Mouse (Mus musculus) 3134 (cell line): ENCODE measurements around the gene Sobp.

Experiments
- DNase-seq: peaks from one replicate; pipeline ENCODE4 v3.0.0-alpha.2; 2011; ENCODE audit warnings: low spot score; ENCODE audit not compliant: insufficient read length; ENCODE audit errors: extremely low read depth

Sobp gene

GRCm38 (mm10) chr10:43090040-43090439 is 84.3 kb downstream of the Sobp start:
- DNase-seq: no peak

GRCm38 (mm10) chr10:43087421-43087820 is 86.9 kb downstream of the Sobp start:
- DNase-seq: no peak

- DNase-seq: no peak
Observed at GRCm38 (mm10) chr10:43086888-43087287, 87.4 kb downstream of the Sobp start.

GRCm38 (mm10) chr10:43084087-43084366 is 90.3 kb downstream of the Sobp start:
- no peak for DNase-seq

- DNase-seq: no peak
Observed at GRCm38 (mm10) chr10:43083288-43084086, 90.8 kb downstream of the Sobp start.

DNA sequence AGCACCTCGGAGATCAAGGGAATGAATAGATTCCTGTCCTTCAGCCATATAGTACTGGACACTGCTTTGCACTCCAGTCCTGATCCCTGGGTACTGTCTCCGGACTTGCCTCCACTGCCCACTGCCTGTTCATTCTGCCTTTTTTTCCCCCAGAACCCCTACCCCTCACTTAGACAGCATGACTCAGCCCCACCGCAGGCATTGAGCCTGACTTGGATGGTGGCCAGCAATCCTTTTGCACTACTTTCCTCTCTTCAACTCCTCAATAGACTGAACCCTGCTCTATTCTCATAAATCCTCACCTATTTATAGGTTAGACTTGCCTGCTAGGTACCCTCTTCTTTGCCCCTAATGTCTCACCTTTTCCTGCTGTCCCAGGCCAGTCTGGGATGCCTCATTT is 93.0 kb downstream of the Sobp start:
- DNase-seq: no peak

DNA sequence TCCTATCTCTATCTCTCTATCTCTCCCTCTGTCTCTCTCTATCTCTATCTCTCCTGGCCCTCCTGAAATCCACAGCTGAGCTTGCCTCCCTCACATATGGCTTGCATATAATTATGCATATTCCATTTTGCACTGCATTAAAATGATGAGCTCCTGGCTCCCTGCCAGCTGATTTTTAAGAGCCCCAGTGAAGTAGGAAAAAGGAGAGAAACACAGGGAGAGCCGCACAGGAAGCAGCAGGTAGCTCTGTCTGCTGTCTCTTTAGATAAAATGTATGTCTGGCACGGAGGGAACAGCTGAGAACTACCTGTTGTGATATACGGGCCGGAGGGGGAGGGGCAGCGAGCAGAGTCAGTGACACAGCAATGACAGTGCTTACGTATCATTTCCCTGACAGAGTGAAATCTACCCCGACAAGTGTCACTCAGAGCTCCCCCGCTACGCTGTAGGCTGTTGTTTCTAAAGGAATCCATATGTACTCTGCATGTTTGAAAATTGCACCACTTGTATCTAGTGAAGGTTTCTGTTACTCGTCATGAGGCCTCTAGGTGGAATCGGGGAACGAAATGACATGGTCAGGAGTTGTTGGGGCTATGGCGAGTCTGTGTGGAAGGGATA is 98.7 kb downstream of the Sobp start:
- no peak for DNase-seq

- DNase-seq: no peak
Observed at GRCm38 (mm10) chr10:43073281-43073680, 101.0 kb downstream of the Sobp start.

- no peak for DNase-seq
Observed at GRCm38 (mm10) chr10:43070893-43071292, 103.4 kb downstream of the Sobp start.

- DNase-seq: no peak
Observed at GRCm38 (mm10) chr10:43065331-43065730, 109.0 kb downstream of the Sobp start.

DNA sequence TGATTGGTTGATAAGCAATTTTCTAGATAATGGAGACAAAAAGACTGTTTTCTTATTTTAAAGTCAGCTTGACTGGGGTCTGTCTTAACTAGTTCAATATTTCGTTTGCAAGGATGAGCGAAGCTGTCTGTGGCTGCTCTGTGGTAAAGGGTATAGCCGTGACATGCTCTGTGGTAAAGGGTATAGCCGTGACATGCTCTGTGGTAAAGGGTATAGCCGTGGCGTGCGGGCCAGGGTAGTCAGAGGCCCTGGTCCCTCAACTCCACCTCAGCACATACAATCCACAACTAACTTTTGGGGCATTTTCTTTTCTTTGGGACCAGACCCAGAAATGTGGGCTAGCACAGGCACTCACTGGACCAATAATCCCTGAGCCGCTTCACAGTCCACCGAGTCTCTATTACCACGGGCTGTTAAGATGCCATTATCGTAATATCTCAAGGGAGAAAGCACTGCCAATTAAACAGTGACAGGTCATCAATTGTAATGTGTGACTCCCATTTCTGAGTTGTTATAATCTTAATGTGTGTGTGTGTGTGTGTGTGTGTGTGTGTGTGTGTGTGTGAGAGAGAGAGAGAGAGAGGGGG is 112.7 kb downstream of the Sobp start:
- no peak for DNase-seq

- DNase-seq: no peak
Observed at GRCm38 (mm10) chr10:43055405-43055804, 118.9 kb downstream of the Sobp start.

DNA sequence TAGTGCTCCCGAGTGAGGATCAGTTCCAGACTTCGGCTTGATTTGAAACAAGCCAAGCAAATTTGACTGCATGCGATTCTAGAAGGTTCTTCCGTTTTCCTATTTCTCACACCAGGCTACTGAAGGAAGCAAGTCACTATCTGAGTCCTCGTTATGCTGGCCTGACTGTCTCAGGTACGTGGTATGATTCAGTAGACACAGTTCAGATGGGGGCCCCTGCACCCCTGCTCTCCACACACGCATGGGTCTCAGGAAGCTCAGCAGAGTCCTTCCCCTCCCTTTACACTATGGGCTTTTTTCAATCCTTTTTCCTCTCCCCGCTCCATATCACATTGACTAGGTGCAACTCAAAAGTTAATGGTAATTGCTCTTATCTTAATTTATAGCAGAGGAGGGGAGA is 119.6 kb downstream of the Sobp start:
- DNase-seq: no peak

DNA sequence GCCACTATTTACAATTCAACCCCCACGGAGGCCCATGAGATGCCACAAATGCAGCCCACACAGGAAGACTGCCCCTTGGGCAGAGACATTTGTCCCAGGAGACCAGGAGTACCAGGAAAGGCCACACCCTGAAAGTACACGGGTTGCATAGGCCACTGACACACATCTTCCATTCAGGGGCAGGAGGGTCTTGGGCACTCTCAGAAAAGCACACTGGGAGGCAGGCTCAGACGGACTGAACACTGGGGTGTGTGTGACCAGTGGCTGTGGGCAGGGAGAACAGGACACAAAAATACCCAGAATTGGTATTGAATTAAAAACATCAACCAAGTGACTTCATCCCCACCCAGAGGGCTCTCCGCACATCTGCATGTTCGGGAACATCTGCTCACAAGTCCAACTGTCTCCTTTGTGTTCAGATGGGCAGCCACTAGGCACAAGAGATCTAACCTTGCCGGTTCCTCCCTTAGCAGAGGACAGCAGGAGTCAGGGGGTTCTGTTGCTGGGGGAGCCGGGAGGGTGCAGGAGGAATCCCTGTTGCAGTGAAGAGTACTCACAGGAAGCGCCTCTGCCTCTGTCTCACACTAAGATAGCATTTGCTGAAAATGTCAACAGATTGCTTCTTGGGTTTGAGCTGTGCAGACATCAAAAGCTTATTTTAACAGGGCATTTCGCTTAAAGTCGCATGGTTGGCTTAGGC is 120.3 kb downstream of the Sobp start:
- DNase-seq: no peak

- no peak for DNase-seq
Observed at GRCm38 (mm10) chr10:43052462-43052861, 121.9 kb downstream of the Sobp start.

- no peak for DNase-seq
Observed at GRCm38 (mm10) chr10:43047804-43048348, 126.5 kb downstream of the Sobp start.

DNA sequence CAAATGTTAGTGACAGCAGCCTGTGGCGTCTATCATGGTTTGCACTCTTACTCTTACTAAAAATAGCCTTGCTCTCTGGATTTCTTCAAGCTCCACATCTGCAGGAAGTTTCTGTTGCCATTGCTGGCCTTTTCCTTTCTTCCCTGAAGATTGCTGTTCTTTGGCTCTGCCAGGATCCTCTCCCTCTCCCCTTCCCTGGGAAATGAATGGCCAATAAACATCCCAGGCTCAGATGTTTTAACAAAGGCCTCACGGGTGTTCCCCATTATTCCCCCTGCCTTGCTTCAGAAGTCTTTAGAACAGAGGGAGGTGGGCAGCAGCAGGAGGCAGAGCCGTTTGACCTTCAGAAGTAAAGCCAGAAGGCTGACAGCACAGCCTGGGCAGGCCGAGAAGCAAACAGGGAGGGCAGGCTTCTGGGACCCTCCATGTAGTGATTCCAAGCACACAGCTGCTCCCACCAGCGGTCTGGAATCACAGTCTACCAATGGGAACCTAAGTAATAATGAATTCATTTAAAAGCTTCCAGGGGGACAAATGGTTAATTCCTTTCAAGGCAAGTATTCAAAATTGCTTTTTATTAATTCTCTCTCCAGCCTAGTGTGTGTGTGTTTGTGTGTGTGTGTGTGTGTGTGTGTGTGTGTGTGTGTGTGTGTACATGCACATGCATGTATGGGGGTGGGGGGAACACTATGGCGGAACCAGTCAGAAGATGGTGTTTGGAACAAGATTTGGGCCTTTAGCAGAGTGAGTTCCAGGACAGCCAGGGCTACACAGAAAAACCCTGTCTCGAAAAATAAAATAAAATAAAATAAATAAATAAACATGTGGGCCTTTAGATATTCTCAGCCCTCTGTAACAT is 130.8 kb downstream of the Sobp start:
- no peak for DNase-seq

DNA sequence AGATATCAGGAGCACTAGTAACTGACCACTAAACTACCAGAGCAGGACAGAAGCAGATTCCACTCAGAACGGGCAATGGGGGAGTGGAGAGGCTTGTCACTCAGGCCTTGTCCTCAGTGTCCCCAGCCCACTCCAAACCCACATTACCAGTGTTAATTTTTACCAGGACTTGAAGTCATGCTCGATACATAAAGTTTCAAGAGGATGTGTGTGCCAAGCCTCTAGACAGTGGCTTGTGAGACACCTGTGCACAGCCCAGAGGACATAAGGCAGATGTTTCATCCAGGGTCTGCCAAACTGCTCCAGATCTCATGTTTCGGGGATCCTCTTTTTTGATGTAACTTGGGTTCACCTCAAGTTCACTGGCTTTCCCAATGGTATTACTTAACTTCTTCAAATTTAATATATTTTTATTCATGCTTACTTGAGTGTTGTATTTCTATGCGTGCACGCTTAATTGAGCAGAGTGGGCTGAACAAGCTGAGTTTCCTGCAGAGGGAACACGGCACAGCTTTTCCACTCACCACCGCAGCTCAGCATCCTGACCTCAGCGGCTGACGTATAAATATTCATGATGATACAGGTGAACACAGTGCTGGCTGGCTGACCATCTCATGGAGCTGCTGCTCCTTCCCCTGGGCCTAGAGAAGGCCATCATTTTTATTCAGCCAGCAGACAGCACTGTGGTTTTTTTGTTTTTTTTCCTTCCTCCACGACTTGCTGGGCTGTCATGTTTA is 131.6 kb downstream of the Sobp start:
- DNase-seq: no peak

GRCm38 (mm10) chr10:43041794-43042193 is 132.5 kb downstream of the Sobp start:
- DNase-seq: no peak

DNA sequence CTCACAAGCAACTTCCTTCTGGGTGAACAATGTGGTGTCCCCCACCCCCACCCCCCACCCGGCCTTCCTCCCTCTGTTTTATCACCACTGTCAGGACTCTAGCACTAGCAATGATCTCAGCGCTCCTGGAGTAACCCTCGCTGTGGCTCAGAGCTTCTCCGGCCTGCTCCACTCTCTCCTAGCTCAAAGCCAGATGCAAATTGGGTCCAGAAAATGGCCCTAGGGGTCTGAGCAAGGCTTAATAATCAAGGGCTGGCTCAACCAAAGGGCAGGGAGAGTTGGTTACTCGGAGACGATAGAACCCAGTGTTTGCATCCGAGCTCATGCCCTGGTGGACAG is 136.9 kb downstream of the Sobp start:
- DNase-seq: no peak
